Mouse (Mus musculus) CD4-positive naive resting alpha-beta T cell, adult 76 days (primary cell): ENCODE data around the gene BC067074. TPM values are rescaled to one million over a fixed set of nuclear protein-coding genes. Genes with fewer than 3 reads are reported as not detected.

Experiments used
- total RNA-seq: library from RNA; stranded (reverse); gene quantifications from one replicate; pipeline ENCODE4 v1.2.4, GENCODE M21; 2023

The BC067074 gene
- not detected for total RNA-seq

DNA sequence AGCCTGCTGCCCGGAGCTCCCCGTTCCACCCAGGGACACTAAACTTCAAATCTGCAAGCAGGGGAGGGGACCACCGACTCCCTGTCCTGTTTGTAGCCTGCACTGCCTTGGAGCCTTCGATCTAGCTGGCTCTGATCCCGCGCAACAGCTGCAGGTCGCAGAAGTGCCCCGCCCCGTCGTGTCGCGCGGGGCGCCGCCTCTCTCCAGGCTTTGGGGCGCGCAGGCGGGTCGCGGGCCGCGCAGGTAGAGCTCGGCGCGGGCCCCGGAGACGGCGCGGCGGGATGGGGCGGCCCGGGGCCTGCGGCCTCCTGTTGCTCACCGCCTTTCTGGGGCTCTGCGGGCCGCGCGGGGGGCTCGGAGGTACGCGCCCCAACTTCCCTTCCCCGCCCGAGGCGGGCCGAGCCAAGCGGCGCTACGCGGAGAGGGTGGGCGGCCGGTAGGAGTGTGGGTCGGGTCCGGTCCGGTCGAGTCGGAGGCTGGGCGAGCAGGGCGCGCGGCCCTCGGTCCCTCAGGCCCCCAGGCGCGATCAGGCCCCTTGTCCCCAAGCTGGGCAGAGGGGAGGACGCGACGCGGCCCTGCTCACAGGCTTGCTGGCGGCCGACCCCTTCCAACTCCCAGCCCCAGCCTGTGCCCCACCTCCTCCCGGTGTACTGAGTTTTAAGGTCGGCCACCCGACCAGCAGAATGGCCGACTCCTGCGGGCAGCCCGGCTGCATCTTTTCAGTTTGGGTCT is at the start of gene BC067074:
Gene BC067074, plus strand, starts transcription at position 185 of the 732 bp plus-strand sequence.

Other genes starting within 250 kb of the BC067074 start
- gene Gpx8, start 246.7 kb upstream of the BC067074 start, total RNA-seq, result not detected
- 28.6 TPM for gene Gzma, start 192.2 kb upstream of the BC067074 start, total RNA-seq
- gene Esm1, start 83.5 kb upstream of the BC067074 start, total RNA-seq, result not detected
- gene Gzmk, start 67.3 kb upstream of the BC067074 start, total RNA-seq, result not detected